Mouse (Mus musculus): Measurements from ENCODE around the gene Slc12a4.
A peak's percentile ranks its signal among the peaks of the same experiment; 100 is the strongest.

Gene Slc12a4

DNA sequence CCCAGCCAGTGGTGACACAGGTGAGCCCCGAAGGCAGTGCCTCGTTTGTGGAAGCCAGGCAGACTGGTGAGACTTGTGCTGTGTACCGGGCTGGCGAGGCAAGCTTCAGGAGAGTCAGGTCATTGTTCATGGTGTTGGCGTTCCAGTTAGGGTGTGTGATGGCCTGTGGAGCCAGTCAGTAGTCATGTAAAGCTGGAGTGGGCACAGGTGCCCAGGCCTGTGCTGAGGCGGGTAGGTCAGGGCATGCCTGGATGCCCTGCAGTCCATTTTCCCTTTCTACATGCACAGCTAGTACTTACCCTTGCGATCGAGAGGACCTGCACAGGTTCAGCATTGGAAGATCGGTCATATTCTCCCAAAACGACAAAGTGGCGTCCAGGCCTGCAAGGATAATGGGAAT lies 33.4 kb downstream of the Slc12a4 start:
- DNase-seq (ENCODE audit: low read depth, low spot score), result no peak

- DNase-seq (ENCODE audit: low read depth, low spot score), result peak; percentile 81
Observed at GRCm38 (mm10) chr8:105931271-105931670, 34.6 kb downstream of the Slc12a4 start.

- no peak for DNase-seq (ENCODE audit: low read depth, low spot score)
Observed at GRCm38 (mm10) chr8:105930602-105931001, 35.3 kb downstream of the Slc12a4 start.

DNA sequence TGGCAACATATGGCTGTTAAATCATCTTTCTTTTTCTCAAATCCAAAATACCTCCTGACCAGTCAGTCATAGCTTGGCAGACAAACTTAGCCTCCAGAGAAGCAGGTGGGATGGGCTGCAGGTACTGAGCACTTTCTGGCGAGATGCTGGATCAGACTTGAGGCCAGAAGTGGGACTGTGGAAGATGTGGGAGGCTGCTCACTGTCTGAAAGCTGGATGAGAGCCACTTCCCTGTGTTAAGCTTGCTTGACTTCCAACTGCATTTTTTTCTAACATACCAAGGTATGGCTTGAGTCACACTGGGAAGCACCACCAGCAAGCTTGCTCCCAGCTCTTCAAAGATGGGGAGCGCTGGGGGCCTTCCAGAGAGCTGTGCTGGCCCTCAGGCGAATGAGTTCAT lies 40.8 kb downstream of the Slc12a4 start:
- DNase-seq (ENCODE audit: low read depth, low spot score), result no peak

DNA sequence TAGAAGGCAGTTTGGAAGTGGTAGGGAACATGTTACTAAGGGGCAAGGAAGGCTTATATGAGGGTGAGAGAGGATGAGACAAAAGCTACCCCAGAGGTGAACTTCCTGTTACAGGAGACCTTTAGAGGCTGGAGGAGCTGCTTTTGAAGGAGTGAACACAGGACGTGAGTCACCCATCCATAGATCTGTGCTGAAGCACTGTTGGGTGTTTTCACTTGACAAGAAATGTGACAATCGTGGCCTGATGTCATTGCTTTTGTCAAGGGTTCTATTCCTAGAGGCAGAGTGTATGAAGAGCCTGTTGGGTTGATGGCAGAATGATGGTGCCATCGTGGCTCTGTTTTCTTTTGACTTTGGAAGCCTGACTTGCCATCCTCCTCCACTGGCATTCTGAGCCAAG lies 46.5 kb downstream of the Slc12a4 start:
- no peak for DNase-seq (ENCODE audit: low read depth, low spot score)

DNA sequence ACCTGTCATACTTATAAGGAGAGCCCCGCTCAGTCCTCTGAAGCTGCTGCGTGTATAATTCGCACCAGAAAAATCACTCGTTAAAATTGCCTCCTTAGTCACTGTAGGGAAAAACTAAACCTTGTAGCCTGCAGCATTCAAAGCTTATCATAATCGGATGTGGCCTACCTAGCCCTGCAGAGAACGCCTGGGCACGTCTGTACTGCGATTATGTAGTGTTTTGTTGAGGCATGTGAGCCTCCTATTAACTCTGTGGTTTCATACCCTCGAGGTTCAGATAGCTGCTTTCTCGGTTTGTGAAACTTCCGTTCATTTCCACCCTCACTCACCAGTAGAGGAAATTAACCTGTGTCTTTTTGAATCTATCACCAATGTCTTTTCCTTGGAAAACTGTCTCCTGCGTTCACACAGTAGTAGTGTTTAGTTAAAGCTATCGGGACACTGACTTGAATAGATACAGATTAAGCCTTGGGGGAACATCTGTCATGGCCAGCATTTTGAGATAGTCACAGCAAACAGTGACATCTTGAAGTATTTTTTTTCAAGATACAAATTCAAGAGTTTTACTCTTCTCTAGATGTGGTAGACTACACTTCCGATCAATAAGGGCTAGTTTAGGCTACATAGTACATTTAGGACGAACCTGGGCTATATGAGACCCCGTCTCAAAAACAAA lies 64.8 kb downstream of the Slc12a4 start:
- DNase-seq (ENCODE audit: low read depth, low spot score), result no peak

DNA sequence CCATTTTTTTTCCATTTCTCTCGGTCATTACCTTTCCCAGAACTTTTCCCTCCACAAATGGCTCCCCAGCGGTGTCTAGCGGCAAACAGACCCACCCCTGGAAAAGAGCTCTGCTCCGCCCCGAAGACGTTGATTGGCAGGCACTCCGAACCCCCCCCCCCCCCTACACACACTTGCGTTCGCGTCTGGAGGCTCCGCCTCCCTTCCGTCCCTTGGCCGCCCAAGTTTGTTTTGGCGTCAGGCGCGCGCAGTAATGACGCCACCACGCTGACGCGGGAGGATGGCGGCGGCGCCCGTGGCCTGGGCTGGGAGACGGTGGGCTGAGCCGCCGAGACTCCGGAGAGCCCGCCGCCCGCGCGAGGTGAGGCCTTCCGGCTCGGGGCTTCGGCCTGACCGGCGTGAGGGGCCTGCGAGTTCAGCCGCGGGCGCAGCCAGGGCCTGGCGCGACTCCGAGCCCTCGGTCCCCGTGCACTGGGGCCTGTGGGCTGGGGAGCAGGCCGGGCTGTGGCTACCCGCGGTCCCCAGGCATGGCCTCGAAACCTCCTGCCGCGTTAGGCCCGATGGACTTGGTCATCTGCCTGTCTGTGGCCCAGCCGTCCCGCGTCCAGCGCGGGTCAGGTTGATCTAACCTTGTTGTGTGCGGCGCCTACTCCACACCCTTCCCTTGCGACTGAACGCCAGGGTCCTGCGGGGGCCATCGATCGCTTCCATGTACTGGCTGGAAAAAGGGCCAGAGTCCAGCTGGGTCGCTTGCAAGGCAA lies 65.5 kb downstream of the Slc12a4 start, which contains the start of gene Pskh1:
Gene Pskh1 (plus strand): TSS at position 262 of the 761 bp plus-strand sequence.
- DNase-seq (ENCODE audit: low read depth, low spot score), result peak; percentile 87

- no peak for DNase-seq (ENCODE audit: low read depth, low spot score)
Observed at GRCm38 (mm10) chr8:105897801-105898480, 68.0 kb downstream of the Slc12a4 start.

All from telencephalon, adult 2 months (tissue).